Mouse (Mus musculus): Measurements from ENCODE around the gene Sdhaf2. TPM values are rescaled to one million over a fixed set of nuclear protein-coding genes. Genes with fewer than 3 reads are reported as not detected.

Gene Sdhaf2
- polyA plus RNA-seq, 1 experiment from 2014 or later, result 36.2 TPM

GRCm38 (mm10) chr19:10539454-10539853 lies 13.5 kb upstream of the Sdhaf2 start:
- ATAC-seq (ENCODE audit: low read depth) (peak; percentile 93), DNase-seq (peak; percentile 50)
- Histone ChIP-seq H3K4me2 (peak overlapping the region; percentile 28; the same call in 1 of the 2 replicates), H3K9ac (no peak overlapping the region), H3K9me3 (replicated peaks) (no peaks in the 10 kb centered on the region), H3K4me3 (replicated peaks) (no peak overlapping the region), H3K36me3 (peaks cover 91% of the 10 kb centered on the region), H3K27me3 (no peaks in the 10 kb centered on the region), H3K27ac (peak overlapping the region; percentile 58), H3K4me1 (replicated peaks) (peaks cover 12% of the 10 kb centered on the region)
- WGBS (ENCODE audit: insufficient replicate concordance), result 39% methylated on average over 5 of the region's 5 CpGs

- no peak overlapping the region for H3K9ac ChIP-seq
- H3K4me2 ChIP-seq, result no peak overlapping the region
- no peak overlapping the region for H3K27ac ChIP-seq
- H3K9me3 ChIP-seq (replicated peaks), result no peaks in the 10 kb centered on the region
- ATAC-seq (ENCODE audit: low read depth), result no peak
- WGBS (ENCODE audit: insufficient replicate concordance), result 93% methylated on average over 1 of the region's 1 CpGs
- no peak overlapping the region for H3K4me3 ChIP-seq (replicated peaks)
- H3K36me3 ChIP-seq, result peaks cover 72% of the 10 kb centered on the region
- peaks cover 22% of the 10 kb centered on the region for H3K4me1 ChIP-seq (replicated peaks)
- H3K27me3 ChIP-seq, result no peaks in the 10 kb centered on the region
- DNase-seq, result no peak
These were observed 4.1 kb upstream of the Sdhaf2 start for GRCm38 (mm10) chr19:10530082-10530481.

DNA sequence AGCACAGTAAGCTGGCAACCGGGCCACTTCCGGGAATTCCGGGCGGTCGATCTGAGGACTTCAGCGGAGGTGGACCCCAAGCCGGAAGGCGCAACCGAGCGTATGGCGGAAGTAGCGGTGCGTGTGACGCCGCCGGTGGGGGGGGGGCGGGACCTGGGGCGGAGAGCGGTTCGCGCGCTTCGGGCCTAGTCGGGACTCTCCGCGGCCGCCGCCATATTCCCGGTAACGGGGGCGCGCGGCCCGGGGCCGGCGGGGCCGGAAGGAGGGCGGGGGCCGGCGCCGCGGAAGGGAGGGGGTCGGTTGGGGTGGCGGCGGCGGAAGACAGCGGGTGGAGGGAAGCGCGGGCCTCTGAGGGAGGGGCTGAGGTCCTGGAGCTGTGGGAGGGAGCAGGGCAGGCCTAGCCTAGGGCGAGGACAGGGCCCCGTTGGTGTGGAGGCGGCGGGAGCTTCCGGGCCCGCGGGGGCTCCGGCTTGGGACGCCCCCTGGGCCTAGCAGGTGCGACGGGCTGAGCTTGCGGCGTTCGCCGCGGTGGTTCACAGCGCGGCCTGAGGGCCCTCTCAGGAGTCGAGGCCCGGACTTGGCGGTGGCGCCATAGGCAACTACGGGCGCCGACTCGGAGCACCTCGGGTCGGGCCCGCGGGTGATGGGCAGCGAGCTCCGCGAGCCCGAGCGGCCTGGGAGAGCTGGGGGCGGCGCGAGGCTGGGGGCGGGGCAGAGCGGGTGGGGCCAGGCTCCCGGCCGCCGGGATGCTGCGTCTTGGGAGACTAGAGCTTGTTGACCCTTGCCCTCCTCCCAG lies 638 bp downstream of the Sdhaf2 start, which contains the start of gene Cpsf7:
Gene Cpsf7 (plus strand): TSS at position 161 of the 796 bp plus-strand sequence.
- peaks cover 57% of the 10 kb centered on the region for H3K4me1 ChIP-seq (replicated peaks)
- DNase-seq (peak; percentile 82), ATAC-seq (ENCODE audit: low read depth) (peak; percentile 89)

GRCm38 (mm10) chr19:10524784-10525105 lies 1.2 kb downstream of the Sdhaf2 start:
- 0% methylated on average over 19 of the region's 19 CpGs for WGBS (ENCODE audit: insufficient replicate concordance)
- peak overlapping the region; percentile 71 for H3K4me2 ChIP-seq
- peak overlapping the region; percentile 97 for H3K9ac ChIP-seq
- H3K4me1 ChIP-seq (replicated peaks), result peaks cover 59% of the 10 kb centered on the region
- peaks cover 31% of the 10 kb centered on the region for H3K36me3 ChIP-seq
- DNase-seq (no peak), ATAC-seq (ENCODE audit: low read depth) (no peak)
- H3K27ac ChIP-seq, result peak overlapping the region; percentile 98
- no peaks in the 10 kb centered on the region for H3K9me3 ChIP-seq (replicated peaks)
- H3K4me3 ChIP-seq (replicated peaks), result peak overlapping the region; percentile 87
- no peaks in the 10 kb centered on the region for H3K27me3 ChIP-seq

More for the DNA sequence above, 638 bp downstream of the Sdhaf2 start, which contains the start of gene Cpsf7:
- no peaks in the 10 kb centered on the region for H3K9me3 ChIP-seq (replicated peaks)
- peaks cover 37% of the 10 kb centered on the region for H3K36me3 ChIP-seq
- under 1% methylated on average over 75 of the region's 93 CpGs for WGBS (ENCODE audit: insufficient replicate concordance)
- peak within 1 kb of the TSS; percentile 97 for H3K9ac ChIP-seq
- H3K27ac ChIP-seq, result peak within 1 kb of the TSS; percentile 98
- peak within 1 kb of the TSS; percentile 73 for H3K4me2 ChIP-seq
- H3K4me3 ChIP-seq (replicated peaks), result peak within 1 kb of the TSS; percentile 87
- no peaks in the 10 kb centered on the region for H3K27me3 ChIP-seq

- Histone ChIP-seq H3K27ac (peak overlapping the region; percentile 80), H3K9me3 (replicated peaks) (no peaks in the 10 kb centered on the region), H3K36me3 (peaks cover 26% of the 10 kb centered on the region), H3K9ac (peak overlapping the region; percentile 97), H3K4me2 (peak overlapping the region; percentile 73), H3K4me1 (replicated peaks) (peaks cover 64% of the 10 kb centered on the region), H3K27me3 (no peaks in the 10 kb centered on the region), H3K4me3 (replicated peaks) (peak overlapping the region; percentile 87)
- DNase-seq, result peak; percentile 13
- no peak for ATAC-seq (ENCODE audit: low read depth)
- 24% methylated on average over 5 of the region's 5 CpGs for WGBS (ENCODE audit: insufficient replicate concordance)
These were observed 2.4 kb downstream of the Sdhaf2 start for GRCm38 (mm10) chr19:10523483-10524080.

GRCm38 (mm10) chr19:10521926-10522325 lies 4.0 kb downstream of the Sdhaf2 start:
- Histone ChIP-seq H3K27me3 (no peaks in the 10 kb centered on the region), H3K27ac (no peak overlapping the region; the same call in 1 of the 2 replicates), H3K36me3 (peaks cover 24% of the 10 kb centered on the region), H3K4me2 (no peak overlapping the region), H3K9ac (no peak overlapping the region), H3K4me1 (replicated peaks) (peaks cover 52% of the 10 kb centered on the region), H3K9me3 (replicated peaks) (no peaks in the 10 kb centered on the region), H3K4me3 (replicated peaks) (no peak overlapping the region)
- ATAC-seq (ENCODE audit: low read depth) (no peak), DNase-seq (no peak)
- WGBS (ENCODE audit: insufficient replicate concordance), result 54% methylated on average over 1 of the region's 1 CpGs

GRCm38 (mm10) chr19:10520355-10520754 lies 5.6 kb downstream of the Sdhaf2 start:
- Histone ChIP-seq H3K27me3 (no peaks in the 10 kb centered on the region), H3K27ac (peak overlapping the region; percentile 24; the same call in 1 of the 2 replicates), H3K9ac (no peak overlapping the region), H3K9me3 (replicated peaks) (no peaks in the 10 kb centered on the region), H3K4me2 (no peak overlapping the region), H3K36me3 (peaks cover 36% of the 10 kb centered on the region), H3K4me3 (replicated peaks) (no peak overlapping the region), H3K4me1 (replicated peaks) (peaks cover 42% of the 10 kb centered on the region)
- ATAC-seq (ENCODE audit: low read depth), result no peak
- 54% methylated on average over 1 of the region's 1 CpGs for WGBS (ENCODE audit: insufficient replicate concordance)
- DNase-seq, result no peak

GRCm38 (mm10) chr19:10510759-10511330 lies 15.1 kb downstream of the Sdhaf2 start:
- ATAC-seq (ENCODE audit: low read depth) (no peak), DNase-seq (no peak)
- Histone ChIP-seq H3K36me3 (peaks cover 62% of the 10 kb centered on the region), H3K9ac (no peak overlapping the region), H3K4me1 (replicated peaks) (no peaks in the 10 kb centered on the region), H3K27me3 (no peaks in the 10 kb centered on the region), H3K4me3 (replicated peaks) (no peak overlapping the region), H3K9me3 (replicated peaks) (no peaks in the 10 kb centered on the region), H3K27ac (no peak overlapping the region), H3K4me2 (no peak overlapping the region)
- WGBS (ENCODE audit: insufficient replicate concordance), result 66% methylated on average over 6 of the region's 6 CpGs

DNA sequence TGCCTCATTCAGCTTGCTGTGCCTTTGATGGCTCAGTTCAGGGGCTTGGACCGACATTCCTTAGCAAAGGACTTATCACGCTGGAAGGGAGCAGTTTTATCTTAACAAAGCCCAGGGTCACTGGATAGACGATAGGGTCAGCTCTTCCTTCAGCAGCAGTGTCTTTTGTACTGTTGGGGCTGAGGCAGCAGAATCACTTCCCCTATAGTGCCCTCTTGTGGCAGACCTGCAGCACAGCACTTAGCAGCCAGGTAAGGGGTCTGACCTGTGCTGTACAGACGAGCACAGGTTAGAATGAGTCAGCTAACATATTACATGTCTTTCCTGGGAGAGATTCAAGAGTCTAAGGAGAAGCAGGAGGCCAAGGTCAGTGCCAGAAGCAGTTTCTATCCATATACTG lies 23.4 kb downstream of the Sdhaf2 start:
- no peak overlapping the region for H3K4me2 ChIP-seq
- H3K27me3 ChIP-seq, result no peaks in the 10 kb centered on the region
- H3K27ac ChIP-seq, result no peak overlapping the region
- ATAC-seq (ENCODE audit: low read depth) (peak; percentile 65), DNase-seq (peak; percentile 29)
- 15% methylated on average over 4 of the region's 4 CpGs for WGBS (ENCODE audit: insufficient replicate concordance)
- H3K4me1 ChIP-seq (replicated peaks), result no peaks in the 10 kb centered on the region
- H3K4me3 ChIP-seq (replicated peaks), result no peak overlapping the region
- no peaks in the 10 kb centered on the region for H3K9me3 ChIP-seq (replicated peaks)
- H3K9ac ChIP-seq, result no peak overlapping the region
- peaks cover 78% of the 10 kb centered on the region for H3K36me3 ChIP-seq

GRCm38 (mm10) chr19:10500581-10500980 lies 25.4 kb downstream of the Sdhaf2 start:
- WGBS (ENCODE audit: insufficient replicate concordance), result 85% methylated on average over 8 of the region's 8 CpGs
- H3K9me3 ChIP-seq (replicated peaks), result no peaks in the 10 kb centered on the region
- H3K27ac ChIP-seq, result no peak overlapping the region
- ATAC-seq (ENCODE audit: low read depth) (no peak), DNase-seq (no peak)
- no peak overlapping the region for H3K4me3 ChIP-seq (replicated peaks)
- no peak overlapping the region for H3K9ac ChIP-seq
- H3K36me3 ChIP-seq, result peaks cover 64% of the 10 kb centered on the region
- no peaks in the 10 kb centered on the region for H3K27me3 ChIP-seq
- H3K4me1 ChIP-seq (replicated peaks), result no peaks in the 10 kb centered on the region
- H3K4me2 ChIP-seq, result no peak overlapping the region

DNA sequence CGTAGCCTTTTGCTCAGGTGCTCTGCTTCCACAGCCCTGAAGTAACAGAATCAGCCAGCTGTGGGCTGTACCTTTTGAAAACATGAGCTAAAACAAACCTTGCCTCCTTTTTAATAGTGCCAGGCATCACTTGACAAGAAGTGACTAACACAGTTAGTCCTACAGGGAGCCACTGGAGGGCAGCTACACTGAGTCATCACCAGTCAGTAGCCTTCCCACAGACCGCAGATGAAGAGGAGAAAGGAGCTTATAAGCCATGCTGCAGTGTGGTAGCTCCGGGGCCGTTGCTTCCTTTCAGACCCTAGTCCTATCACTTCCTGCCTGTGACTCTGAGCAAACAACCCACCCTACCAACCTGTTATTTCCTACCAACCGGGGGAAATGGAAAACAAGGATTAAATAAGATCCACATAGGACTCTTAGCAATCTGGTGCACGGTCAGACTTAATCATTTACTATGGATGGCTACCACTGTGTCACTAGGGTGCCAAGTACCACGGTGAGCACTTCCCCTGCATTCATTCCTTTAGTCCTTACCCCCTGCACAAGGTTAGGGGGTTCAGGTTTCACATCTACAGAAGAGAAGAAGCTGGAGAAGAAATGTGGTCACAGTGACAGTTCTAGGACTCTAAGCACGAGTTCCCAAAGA lies 28.3 kb downstream of the Sdhaf2 start:
- Histone ChIP-seq H3K4me2 (no peak overlapping the region), H3K4me1 (replicated peaks) (no peaks in the 10 kb centered on the region), H3K9me3 (replicated peaks) (no peaks in the 10 kb centered on the region), H3K9ac (no peak overlapping the region), H3K27ac (no peak overlapping the region), H3K4me3 (replicated peaks) (no peak overlapping the region), H3K27me3 (no peaks in the 10 kb centered on the region), H3K36me3 (peaks cover 49% of the 10 kb centered on the region)
- WGBS (ENCODE audit: insufficient replicate concordance), result 28% methylated on average over 8 of the region's 8 CpGs
- ATAC-seq (ENCODE audit: low read depth) (no peak), DNase-seq (no peak)
